ENCODE assay signal across 8 mouse cellular contexts in the genomic region with DNA sequence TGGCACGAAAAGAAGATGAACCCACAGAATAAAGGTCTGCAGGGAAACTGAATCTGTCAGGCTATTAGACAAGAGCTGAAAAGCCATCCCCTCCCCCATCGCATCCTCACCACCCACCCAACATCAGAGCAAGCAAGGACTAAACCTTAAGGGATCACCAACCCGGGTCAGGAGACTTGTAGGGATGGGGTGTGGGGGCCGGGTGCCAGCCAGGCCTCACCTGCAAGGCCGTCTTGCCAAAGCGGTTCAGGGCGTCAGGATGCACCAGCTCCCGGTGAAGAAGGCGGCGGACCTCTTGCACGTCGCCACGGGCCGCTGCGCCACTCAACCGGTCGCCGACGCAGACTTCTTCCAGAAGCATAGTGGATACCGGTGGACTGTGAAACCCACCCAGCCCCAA. TPM values are rescaled to one million over a fixed set of nuclear protein-coding genes. Genes with fewer than 3 reads are reported as not detected.
A peak's percentile ranks its signal among the peaks of the same experiment; 100 is the strongest.
DNase-seq lines count a peak whose midpoint lies in the region; ATAC-seq and TF ChIP-seq lines count a peak whose summit lies in the region.

No protein-coding gene starts in this region.

- WGBS in intestine, embryonic 15.5 days = 0% methylated on average over 20 of the region's 20 CpGs
- under 1% methylated on average over 20 of the region's 20 CpGs for WGBS in neural tube, embryonic 12.5 days

- H3K27ac ChIP-seq in layer of hippocampus, adult 2 months = peak overlapping the region; percentile 95
- H3K27ac ChIP-seq in cortical plate, adult 2 months (ENCODE audit: insufficient read depth, low read length) = peak overlapping the region; percentile 49
- H3K27ac ChIP-seq in intestine, embryonic 15.5 days = peak overlapping the region; percentile 76
- peak overlapping the region; percentile 74 for H3K27ac ChIP-seq in neural tube, embryonic 12.5 days

- peaks cover 2% of the 10 kb centered on the region; the same call in 1 of the 2 replicates for H3K36me3 ChIP-seq in intestine, embryonic 15.5 days
- no peaks in the 10 kb centered on the region; the same call in 1 of the 2 replicates for H3K36me3 ChIP-seq in neural tube, embryonic 12.5 days

- peak overlapping the region; percentile 94 for H3K4me3 ChIP-seq in layer of hippocampus, adult 2 months
- H3K4me3 ChIP-seq in cortical plate, adult 2 months (ENCODE audit: insufficient read depth, low read length) = peak overlapping the region; percentile 98
- peak overlapping the region; percentile 65 for H3K4me3 ChIP-seq in intestine, embryonic 15.5 days (replicated peaks)
- peak overlapping the region; percentile 63 for H3K4me3 ChIP-seq in neural tube, embryonic 12.5 days

- no peak for ATAC-seq in intestine, embryonic 15.5 days
- ATAC-seq in neural tube, embryonic 12.5 days (ENCODE audit: low FRiP score, low read depth) = peak; percentile 10

- no peak for TF ChIP-seq POLR2A in cortical plate, adult 2 months (IDR thresholded peaks at IDR 0.05; ENCODE audit: extremely low read depth, insufficient read depth, low read length)

- TF ChIP-seq CTCF in layer of hippocampus, adult 2 months (conservative IDR thresholded peaks at IDR 0.05) = no peak
- TF ChIP-seq CTCF in cortical plate, adult 2 months (IDR thresholded peaks at IDR 0.05; ENCODE audit: extremely low read depth, insufficient read depth, low read length) = no peak

- DNase-seq in layer of hippocampus, adult 2 months (ENCODE audit: low spot score in 2 of 2) = peak; percentile 42 to 52
- no peak for DNase-seq in layer of hippocampus, adult 8-10 months (ENCODE audit: low spot score in 2 of 2)
- DNase-seq in MEL-GATA-1-ER (ENCODE audit: extremely low read depth, low read depth) = peak; percentile 60
- no peak for DNase-seq in left cerebral cortex, adult 11 months (ENCODE audit: low spot score)
- no peak for DNase-seq in lung, postnatal 36 days

- H3K9ac ChIP-seq in intestine, embryonic 15.5 days = peak overlapping the region; percentile 73
- peak overlapping the region; percentile 73 for H3K9ac ChIP-seq in neural tube, embryonic 12.5 days

- H3K4me2 ChIP-seq in intestine, embryonic 15.5 days (replicated peaks) = peak overlapping the region; percentile 83
- peak overlapping the region; percentile 89 for H3K4me2 ChIP-seq in neural tube, embryonic 12.5 days (replicated peaks)

- H3K9me3 ChIP-seq in intestine, embryonic 15.5 days = no peaks in the 10 kb centered on the region
- H3K9me3 ChIP-seq in neural tube, embryonic 12.5 days = no peaks in the 10 kb centered on the region

- no peaks in the 10 kb centered on the region for H3K27me3 ChIP-seq in intestine, embryonic 15.5 days (replicated peaks)
- no peaks in the 10 kb centered on the region for H3K27me3 ChIP-seq in neural tube, embryonic 12.5 days (replicated peaks)

- H3K4me1 ChIP-seq in cortical plate, adult 2 months (ENCODE audit: control insufficient read depth, insufficient read depth, low read length) = peaks cover 8% of the 10 kb centered on the region; the same call in 1 of the 2 replicates
- peaks cover 23% of the 10 kb centered on the region for H3K4me1 ChIP-seq in intestine, embryonic 15.5 days (replicated peaks)
- H3K4me1 ChIP-seq in neural tube, embryonic 12.5 days = peaks cover 32% of the 10 kb centered on the region

RNA-seq across cellular contexts. Expression of gene Cdkn2d, which starts 0.6 kb away (rescaled TPM):
- total RNA-seq in layer of hippocampus, adult 2 months (2021) = 10 to 100 TPM; 53.7 to 54.4 TPM
- 10 to 100 TPM; 48.8 to 61.6 (median 55.9) TPM for total RNA-seq in layer of hippocampus, adult 8-10 months (2022)
- 74.1 and 76.9 TPM in 2 replicates for polyA plus RNA-seq in cortical plate, adult 2 months (2012; rRNA removed)
- 38.4 and 42.1 TPM in 2 replicates for polyA plus RNA-seq in intestine, embryonic 15.5 days (2015; fragmentation: Nextera tagmentation; extraction: Ambion mirVana)
- polyA plus RNA-seq in neural tube, embryonic 12.5 days (2016; fragmentation: Nextera tagmentation; extraction: Ambion mirVana) = 94.6 and 96.1 TPM in 2 replicates

RNA-seq across cellular contexts. Expression of gene Kri1, which starts 2.8 kb away (rescaled TPM):
- 10 to 100 TPM; 45.1 to 46.6 TPM for total RNA-seq in layer of hippocampus, adult 2 months (2021)
- 10 to 100 TPM; 43.2 to 48.9 (median 44.5) TPM for total RNA-seq in layer of hippocampus, adult 8-10 months (2022)
- 42.6 and 47.2 TPM in 2 replicates for polyA plus RNA-seq in cortical plate, adult 2 months (2012; rRNA removed)
- polyA plus RNA-seq in intestine, embryonic 15.5 days (2015; fragmentation: Nextera tagmentation; extraction: Ambion mirVana) = 11.1 and 15.4 TPM in 2 replicates
- polyA plus RNA-seq in neural tube, embryonic 12.5 days (2016; fragmentation: Nextera tagmentation; extraction: Ambion mirVana) = 18.0 and 25.2 TPM in 2 replicates

RNA-seq across cellular contexts. Expression of gene Ap1m2, which starts 21.5 kb away (rescaled TPM):
- under 1 TPM; 0.41 to 0.76 TPM for total RNA-seq in layer of hippocampus, adult 2 months (2021)
- 1 to 10 TPM in 3 of 4 experiments, under 1 TPM in 1; 0.35 to 2.0 (median 1.6) TPM for total RNA-seq in layer of hippocampus, adult 8-10 months (2022)
- 2.4 and 2.5 TPM in 2 replicates for polyA plus RNA-seq in cortical plate, adult 2 months (2012; rRNA removed)
- polyA plus RNA-seq in intestine, embryonic 15.5 days (2015; fragmentation: Nextera tagmentation; extraction: Ambion mirVana) = 106 and 115 TPM in 2 replicates
- polyA plus RNA-seq in neural tube, embryonic 12.5 days (2016; fragmentation: Nextera tagmentation; extraction: Ambion mirVana) = 0.65 and 1.3 TPM in 2 replicates

RNA-seq across cellular contexts. Expression of gene Atg4d, which starts 25.5 kb away (rescaled TPM):
- 10 to 100 TPM; 39.8 to 40.2 TPM for total RNA-seq in layer of hippocampus, adult 2 months (2021)
- total RNA-seq in layer of hippocampus, adult 8-10 months (2022) = 10 to 100 TPM; 37.3 to 45.0 (median 38.1) TPM
- polyA plus RNA-seq in cortical plate, adult 2 months (2012; rRNA removed) = 40.3 and 42.7 TPM in 2 replicates
- polyA plus RNA-seq in intestine, embryonic 15.5 days (2015; fragmentation: Nextera tagmentation; extraction: Ambion mirVana) = 50.0 and 55.1 TPM in 2 replicates
- polyA plus RNA-seq in neural tube, embryonic 12.5 days (2016; fragmentation: Nextera tagmentation; extraction: Ambion mirVana) = 57.4 and 57.6 TPM in 2 replicates

RNA-seq across cellular contexts. Expression of gene Slc44a2, which starts 29.9 kb away (rescaled TPM):
- total RNA-seq in layer of hippocampus, adult 2 months (2021) = 10 to 100 TPM; 50.7 to 52.6 TPM
- 10 to 100 TPM; 55.2 to 74.2 (median 64.7) TPM for total RNA-seq in layer of hippocampus, adult 8-10 months (2022)
- 54.1 and 55.3 TPM in 2 replicates for polyA plus RNA-seq in cortical plate, adult 2 months (2012; rRNA removed)
- polyA plus RNA-seq in intestine, embryonic 15.5 days (2015; fragmentation: Nextera tagmentation; extraction: Ambion mirVana) = 48.1 and 52.0 TPM in 2 replicates
- 78.4 and 85.2 TPM in 2 replicates for polyA plus RNA-seq in neural tube, embryonic 12.5 days (2016; fragmentation: Nextera tagmentation; extraction: Ambion mirVana)

Comparison
In these comparisons a context has a peak if more than half of its experiments do, and no peak if none do; other contexts are left out.
1. DNase-seq: peak in layer of hippocampus, adult 2 months (2 of 2) and MEL-GATA-1-ER (single experiment); none in layer of hippocampus, adult 8-10 months (0 of 2), left cerebral cortex, adult 11 months (single experiment) and lung, postnatal 36 days (single experiment).
2. RNA of gene Ap1m2, which starts 21.5 kb away (polyA plus RNA-seq): 106 to 115 TPM in intestine, embryonic 15.5 days; 2.4 to 2.5 TPM in cortical plate, adult 2 months and 0.65 to 1.3 TPM in neural tube, embryonic 12.5 days; every median in the first group is over 10 times any median in the second.
3. Peak in every context shown above with its lines, with median percentiles within 50 percentile points of each other: H3K27ac ChIP-seq and H3K4me3 ChIP-seq.